Mouse (Mus musculus): ENCODE measurements around the gene H60b. TPM values are rescaled to one million over a fixed set of nuclear protein-coding genes. Genes with fewer than 3 reads are reported as not detected.
"Not testable (repeated sequence)": the region's sequence is repeated elsewhere in the genome, so short reads cannot be mapped to it uniquely, and the experiment has no call there.

The H60b gene
- polyA plus RNA-seq, 1 experiment: not detected

DNA sequence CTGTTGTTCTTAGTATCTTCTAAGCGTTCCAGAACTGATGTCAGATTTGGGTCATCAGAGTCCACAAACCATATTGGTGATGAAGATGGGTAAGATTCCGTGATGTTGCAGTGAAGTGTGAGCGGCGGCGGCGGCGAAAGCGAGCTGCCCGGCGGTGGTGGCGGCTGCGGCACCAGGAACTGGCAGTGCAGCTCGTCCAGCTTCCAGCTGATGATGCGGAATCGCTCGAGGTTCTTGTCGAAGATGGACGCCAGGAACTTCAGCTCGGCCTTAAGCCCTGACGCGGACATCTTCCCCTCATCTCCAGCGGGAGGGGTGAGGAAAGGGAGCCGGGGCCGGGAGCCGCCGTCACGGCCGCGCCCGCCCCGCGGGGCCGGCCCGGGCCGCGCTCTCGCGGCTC lies 4.3 kb upstream of the H60b start:
- not testable (repeated sequence) for H3K4me3 ChIP-seq (replicated peaks); H3K4me1 ChIP-seq (ENCODE audit: control insufficient read depth); H3K9me3 ChIP-seq (ENCODE audit: control insufficient read depth, low read length); H3K36me3 ChIP-seq (ENCODE audit: control insufficient read depth)
- peaks cover 90% of the 10 kb centered on the region for H3K27me3 ChIP-seq (ENCODE audit: control insufficient read depth)

- Histone ChIP-seq H3K4me3 (replicated peaks) (no peak overlapping the region), H3K36me3 (ENCODE audit: control insufficient read depth) (no peaks in the 10 kb centered on the region), H3K27me3 (ENCODE audit: control insufficient read depth) (peaks cover 90% of the 10 kb centered on the region), H3K4me1 (ENCODE audit: control insufficient read depth) (no peaks in the 10 kb centered on the region), H3K9me3 (ENCODE audit: control insufficient read depth, low read length) (no peaks in the 10 kb centered on the region)
- TF ChIP-seq TAL1 (IDR thresholded peaks at IDR 0.05; ENCODE audit: low read length) (no peak), GATA1 (IDR thresholded peaks at IDR 0.05; ENCODE audit: low read length) (no peak)
Measured at GRCm38 (mm10) chr10:22154871-22155799, 3.3 kb upstream of the H60b start.

DNA sequence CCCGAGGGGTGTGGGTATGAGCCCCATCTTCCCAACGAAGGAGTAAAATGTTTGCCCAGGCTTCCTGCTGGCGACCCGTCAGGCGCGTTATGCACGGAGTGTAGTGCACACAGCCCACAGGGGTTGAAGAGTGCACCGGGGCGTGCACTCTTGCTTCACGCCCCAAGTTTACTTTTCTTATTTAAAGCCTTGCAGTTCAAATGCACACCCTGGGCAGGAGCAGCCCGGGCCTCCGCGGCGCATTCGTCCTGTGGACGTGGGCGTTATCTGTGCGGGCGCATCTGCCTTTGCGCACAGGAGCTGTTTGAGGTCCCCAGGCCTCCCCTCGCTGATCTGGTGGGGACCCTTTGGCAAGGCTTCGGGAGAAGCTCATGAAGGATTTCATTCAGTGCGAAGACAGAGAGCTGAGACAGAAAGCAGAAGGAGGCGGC lies 760 bp downstream of the H60b start:
- H3K4me1 ChIP-seq (ENCODE audit: control insufficient read depth): no peaks in the 10 kb centered on the region
- TF ChIP-seq TAL1 (IDR thresholded peaks at IDR 0.05; ENCODE audit: low read length): no peak
- no peak for TF ChIP-seq GATA1 (IDR thresholded peaks at IDR 0.05; ENCODE audit: low read length)
- H3K27me3 ChIP-seq (ENCODE audit: control insufficient read depth): peaks cover 61% of the 10 kb centered on the region
- H3K4me3 ChIP-seq (replicated peaks): no peak overlapping the region
- H3K9me3 ChIP-seq (ENCODE audit: control insufficient read depth, low read length): no peaks in the 10 kb centered on the region
- no peaks in the 10 kb centered on the region for H3K36me3 ChIP-seq (ENCODE audit: control insufficient read depth)

DNA sequence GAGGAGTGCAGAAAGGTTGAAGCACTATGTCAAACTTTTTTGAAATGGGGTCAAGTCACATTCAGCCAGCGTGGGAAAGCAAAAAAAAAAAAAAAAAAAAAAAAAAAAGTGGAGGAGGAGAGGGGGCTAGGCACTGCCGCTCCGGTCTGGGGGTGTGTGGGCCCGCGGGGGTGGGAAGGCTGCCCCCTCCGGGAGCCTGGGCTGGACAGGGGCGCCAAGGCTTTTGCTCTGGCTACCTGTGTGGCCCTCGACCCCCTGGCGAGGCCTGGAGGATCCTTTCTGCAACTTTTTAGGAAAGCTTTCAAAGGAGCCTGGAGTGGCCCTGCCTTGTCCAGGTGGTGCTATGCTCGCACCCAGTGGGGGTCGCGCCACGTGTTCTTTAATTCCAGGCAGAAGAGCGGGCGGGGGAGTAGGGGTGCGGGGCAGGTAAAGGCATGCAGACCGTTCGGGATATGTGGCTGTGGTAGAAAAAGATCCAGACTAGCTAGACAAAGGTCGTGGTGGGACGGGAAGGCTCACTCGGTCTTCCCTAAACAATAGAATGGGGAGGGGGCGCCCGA lies 1.3 kb downstream of the H60b start:
- H3K4me3 ChIP-seq (replicated peaks): no peak overlapping the region
- H3K36me3 ChIP-seq (ENCODE audit: control insufficient read depth): no peaks in the 10 kb centered on the region
- no peaks in the 10 kb centered on the region for H3K9me3 ChIP-seq (ENCODE audit: control insufficient read depth, low read length)
- peaks cover 56% of the 10 kb centered on the region for H3K27me3 ChIP-seq (ENCODE audit: control insufficient read depth)
- no peaks in the 10 kb centered on the region for H3K4me1 ChIP-seq (ENCODE audit: control insufficient read depth)
- TF ChIP-seq GATA1 (IDR thresholded peaks at IDR 0.05; ENCODE audit: low read length): no peak

GRCm38 (mm10) chr10:22163279-22163678 lies 4.9 kb downstream of the H60b start:
- not testable (repeated sequence) for H3K4me3 ChIP-seq (replicated peaks); H3K4me1 ChIP-seq (ENCODE audit: control insufficient read depth); H3K36me3 ChIP-seq (ENCODE audit: control insufficient read depth); H3K9me3 ChIP-seq (ENCODE audit: control insufficient read depth, low read length)
- H3K27me3 ChIP-seq (ENCODE audit: control insufficient read depth): peaks cover 23% of the 10 kb centered on the region

DNA sequence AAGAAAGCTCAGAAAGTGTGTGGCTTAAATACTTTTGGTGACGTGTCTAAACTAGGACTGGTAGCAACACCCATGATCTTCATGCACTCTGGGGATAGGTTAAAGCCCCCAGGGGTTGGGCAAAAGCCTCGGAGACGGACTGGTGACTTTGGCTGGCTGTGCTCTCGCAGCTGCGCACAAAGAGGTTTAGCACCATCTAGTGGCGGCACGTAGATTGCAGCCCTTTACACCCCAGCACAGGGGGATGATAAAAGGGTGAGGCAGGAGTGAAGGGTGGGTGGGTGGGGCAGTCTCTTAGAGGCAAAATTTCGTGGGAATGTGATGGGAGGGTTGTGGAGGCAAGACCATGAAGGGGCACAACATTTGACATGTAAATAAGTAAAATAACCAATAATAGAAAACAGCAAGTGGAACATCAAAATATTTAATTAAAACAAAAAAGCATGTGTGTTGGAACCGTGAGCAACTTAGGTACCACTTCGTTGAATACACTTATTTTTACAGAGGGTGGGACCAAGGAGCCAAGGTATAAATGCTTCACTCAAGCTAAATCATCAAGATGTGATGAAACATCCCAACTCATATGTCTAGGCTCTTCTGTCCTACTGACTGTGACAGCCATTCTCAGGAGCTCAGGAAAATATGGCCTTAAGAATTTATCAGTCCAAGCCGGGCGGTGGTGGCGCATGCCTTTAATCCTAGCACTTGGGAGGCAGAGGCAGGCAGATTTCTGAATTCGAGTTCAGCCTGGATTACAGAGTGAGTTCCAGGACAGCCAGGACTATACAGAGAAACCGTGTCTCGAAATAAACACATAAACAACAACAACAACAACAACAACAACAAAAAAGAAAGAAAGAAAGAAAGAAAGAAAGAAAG lies 5.6 kb downstream of the H60b start:
- H3K4me1 ChIP-seq (ENCODE audit: control insufficient read depth); H3K9me3 ChIP-seq (ENCODE audit: control insufficient read depth, low read length); H3K4me3 ChIP-seq (replicated peaks); H3K36me3 ChIP-seq (ENCODE audit: control insufficient read depth): not testable (repeated sequence)
- H3K27me3 ChIP-seq (ENCODE audit: control insufficient read depth): peaks cover 16% of the 10 kb centered on the region

DNA sequence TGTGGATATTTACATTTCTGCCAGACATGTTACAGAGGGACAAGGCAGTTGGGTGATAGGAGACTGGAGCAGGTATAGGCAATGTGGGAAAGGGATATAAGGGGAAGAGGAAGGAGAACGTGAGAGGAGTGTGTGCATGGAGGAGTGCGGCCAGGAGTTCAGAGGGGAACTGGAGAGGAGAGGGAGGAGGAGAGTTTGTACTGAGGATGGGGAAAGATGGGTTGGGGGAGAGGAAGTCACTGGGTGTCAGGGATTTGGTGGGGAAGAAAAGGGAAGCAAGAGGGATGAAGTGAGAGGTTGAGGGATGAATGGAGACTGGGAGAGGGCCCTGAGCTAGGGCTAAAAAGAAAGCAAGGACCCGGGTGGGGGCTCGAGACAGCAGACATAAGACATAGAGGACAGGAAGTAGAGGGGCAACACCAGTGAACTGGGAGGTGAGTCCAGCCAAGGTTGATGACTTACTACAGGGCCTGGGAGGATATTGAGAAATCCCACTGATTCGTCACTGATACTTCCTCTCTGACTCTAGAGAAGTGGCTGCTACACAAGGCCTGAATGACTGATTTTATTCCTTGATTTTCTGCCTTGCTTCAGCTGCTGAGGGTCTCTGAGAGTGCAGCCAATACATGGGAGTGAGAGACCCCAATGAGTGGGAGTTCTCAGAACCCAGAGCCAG lies 7.1 kb downstream of the H60b start:
- H3K4me3 ChIP-seq (replicated peaks); H3K27me3 ChIP-seq (ENCODE audit: control insufficient read depth); H3K4me1 ChIP-seq (ENCODE audit: control insufficient read depth); H3K36me3 ChIP-seq (ENCODE audit: control insufficient read depth); H3K9me3 ChIP-seq (ENCODE audit: control insufficient read depth, low read length): not testable (repeated sequence)

GRCm38 (mm10) chr10:22166025-22166424 lies 7.6 kb downstream of the H60b start:
- H3K9me3 ChIP-seq (ENCODE audit: control insufficient read depth, low read length); H3K4me3 ChIP-seq (replicated peaks); H3K4me1 ChIP-seq (ENCODE audit: control insufficient read depth); H3K36me3 ChIP-seq (ENCODE audit: control insufficient read depth); H3K27me3 ChIP-seq (ENCODE audit: control insufficient read depth): not testable (repeated sequence)

- H3K4me3 ChIP-seq (replicated peaks); H3K9me3 ChIP-seq (ENCODE audit: control insufficient read depth, low read length); H3K27me3 ChIP-seq (ENCODE audit: control insufficient read depth); H3K36me3 ChIP-seq (ENCODE audit: control insufficient read depth); H3K4me1 ChIP-seq (ENCODE audit: control insufficient read depth): not testable (repeated sequence)
Measured at GRCm38 (mm10) chr10:22167061-22167460, 8.7 kb downstream of the H60b start.

- H3K4me1 ChIP-seq (ENCODE audit: control insufficient read depth); H3K9me3 ChIP-seq (ENCODE audit: control insufficient read depth, low read length); H3K4me3 ChIP-seq (replicated peaks); H3K27me3 ChIP-seq (ENCODE audit: control insufficient read depth); H3K36me3 ChIP-seq (ENCODE audit: control insufficient read depth): not testable (repeated sequence)
Measured at GRCm38 (mm10) chr10:22169116-22169515, 10.7 kb downstream of the H60b start.

GRCm38 (mm10) chr10:22172431-22173334 lies 14.3 kb downstream of the H60b start:
- not testable (repeated sequence) for H3K9me3 ChIP-seq (ENCODE audit: control insufficient read depth, low read length); H3K4me1 ChIP-seq (ENCODE audit: control insufficient read depth); H3K4me3 ChIP-seq (replicated peaks); H3K27me3 ChIP-seq (ENCODE audit: control insufficient read depth); H3K36me3 ChIP-seq (ENCODE audit: control insufficient read depth)

GRCm38 (mm10) chr10:22173335-22174189 lies 15.2 kb downstream of the H60b start:
- not testable (repeated sequence) for H3K9me3 ChIP-seq (ENCODE audit: control insufficient read depth, low read length); H3K4me3 ChIP-seq (replicated peaks); H3K36me3 ChIP-seq (ENCODE audit: control insufficient read depth); H3K27me3 ChIP-seq (ENCODE audit: control insufficient read depth); H3K4me1 ChIP-seq (ENCODE audit: control insufficient read depth)

Measured in erythroblast, embryonic 14.5 days (primary cell).